Mouse (Mus musculus) liver, postnatal 0 days (tissue): ENCODE results near the gene Krt25. TPM values are rescaled to one million over a fixed set of nuclear protein-coding genes. Genes with fewer than 3 reads are reported as not detected.

Experiments used
- ATAC-seq: fragments of 200-750 bp; cut with Nextera tagmentation; 2 replicates; pipeline ENCODE4 v1.8.0; 2017; ENCODE audit warnings: mild to moderate bottlenecking, moderate library complexity
- DNase-seq: peaks from one replicate; pipeline ENCODE4 v3.0.0-alpha.2; 2016
- H3K27ac ChIP-seq: fragments of 300-500 bp; sonication (generic); 2 replicates; pipeline ENCODE4 v1.5.1; 2014; ENCODE audit warnings: antibody characterized with exemption, moderate library complexity, mild to moderate bottlenecking, low read depth
- H3K27me3 ChIP-seq: fragments of 300-500 bp; sonication (generic); 2 replicates; pipeline ENCODE4 v1.6.1; 2014; ENCODE audit warnings: low read length, control low read depth, mixed read lengths; ENCODE audit not compliant: insufficient read depth
- H3K36me3 ChIP-seq: fragments of 300-500 bp; sonication (generic); replicated peaks from 2 replicates; pipeline ENCODE4 v1.6.1; 2014; ENCODE audit warnings: mild to moderate bottlenecking, control low read depth, low read length, moderate library complexity, mixed read lengths; ENCODE audit not compliant: insufficient read depth
- H3K4me1 ChIP-seq: fragments of 300-500 bp; sonication (generic); 2 replicates; pipeline ENCODE4 v1.6.1; 2014; ENCODE audit warnings: antibody characterized with exemption, mild to moderate bottlenecking, control low read depth; ENCODE audit not compliant: insufficient read depth
- H3K4me2 ChIP-seq: fragments of 300-500 bp; sonication (generic); 2 replicates; pipeline ENCODE4 v1.6.1; 2014; ENCODE audit warnings: low read depth, mild to moderate bottlenecking, low read length, moderate library complexity, mixed read lengths
- H3K4me3 ChIP-seq: fragments of 300-500 bp; sonication (generic); 2 replicates; pipeline ENCODE4 v1.5.1; 2014; ENCODE audit warnings: low read depth, low read length
- H3K9ac ChIP-seq: fragments of 300-500 bp; sonication (generic); replicated peaks from 2 replicates; pipeline ENCODE4 v1.6.1; 2014; ENCODE audit warnings: mild to moderate bottlenecking, moderate library complexity
- H3K9me3 ChIP-seq: fragments of 300-500 bp; sonication (generic); 2 replicates; pipeline ENCODE4 v1.6.1; 2016; ENCODE audit warnings: mild to moderate bottlenecking, control low read depth, low read length, mixed read lengths
- CTCF ChIP-seq: sonication (generic); IDR thresholded peaks from 2 replicates; pipeline ENCODE4 v1.5.1; 2016; ENCODE audit warnings: antibody characterized with exemption, low read depth
- EP300 ChIP-seq: IDR thresholded peaks from 2 replicates; pipeline ENCODE4 v1.6.1; 2016; ENCODE audit warnings: antibody characterized with exemption, low read depth, mild to moderate bottlenecking
- WGBS: fragments of 180-500 bp; shearing (Covaris S2); extraction: QIAGEN DNeasy Blood & Tissue Kit; methylation state at CpG from one replicate; pipeline ENCODE4 v1.1.7; 2014; ENCODE audit not compliant: insufficient replicate concordance; 5-methylcytosine and 5-hydroxymethylcytosine counted together
- polyA plus RNA-seq: library from polyadenylated mRNA; unstranded; fragments of >200 nt; fragmentation: Nextera tagmentation; extraction: Ambion mirVana; gene quantifications from 2 replicates; pipeline ENCODE4 v1.2.1, GENCODE M21; 2015

Gene Krt25
- polyA plus RNA-seq, 1 experiment from 2014 or later, result 0.14 TPM

DNA sequence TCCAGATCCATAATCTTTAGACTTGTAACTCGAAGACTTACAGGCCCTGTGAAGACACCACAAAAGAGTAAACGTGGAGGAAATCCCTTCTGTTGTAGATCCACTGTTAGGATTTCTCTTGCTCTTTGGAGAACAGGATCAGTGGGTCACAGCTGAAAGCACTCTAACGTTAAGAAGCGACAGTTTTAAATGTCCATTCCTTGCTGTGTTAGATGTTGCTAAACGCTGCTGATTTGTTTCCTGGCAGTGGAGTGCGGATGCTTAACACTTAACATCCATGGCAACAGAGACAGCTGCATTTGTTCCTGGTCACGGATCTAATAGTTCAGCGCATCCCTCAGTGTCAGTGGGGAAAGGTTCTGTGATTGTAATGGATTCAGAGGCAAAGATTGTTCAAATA lies 6.2 kb downstream of the Krt25 start:
- 68% methylated on average over 8 of the region's 8 CpGs for WGBS
- H3K9ac ChIP-seq, result no peak overlapping the region
- no peak for DNase-seq
- H3K4me3 ChIP-seq, result no peak overlapping the region
- 0 out of 2 replicates have a peak, but pooled peaks cover 3% of the 10 kb centered on the region for H3K4me1 ChIP-seq
- H3K27ac ChIP-seq, result no peak overlapping the region
- ATAC-seq, result no peak
- no peak overlapping the region for H3K4me2 ChIP-seq
- no peaks in the 10 kb centered on the region for H3K27me3 ChIP-seq
- no peaks in the 10 kb centered on the region for H3K9me3 ChIP-seq
- H3K36me3 ChIP-seq, result no peaks in the 10 kb centered on the region
- TF ChIP-seq CTCF (no peak), EP300 (no peak)

DNA sequence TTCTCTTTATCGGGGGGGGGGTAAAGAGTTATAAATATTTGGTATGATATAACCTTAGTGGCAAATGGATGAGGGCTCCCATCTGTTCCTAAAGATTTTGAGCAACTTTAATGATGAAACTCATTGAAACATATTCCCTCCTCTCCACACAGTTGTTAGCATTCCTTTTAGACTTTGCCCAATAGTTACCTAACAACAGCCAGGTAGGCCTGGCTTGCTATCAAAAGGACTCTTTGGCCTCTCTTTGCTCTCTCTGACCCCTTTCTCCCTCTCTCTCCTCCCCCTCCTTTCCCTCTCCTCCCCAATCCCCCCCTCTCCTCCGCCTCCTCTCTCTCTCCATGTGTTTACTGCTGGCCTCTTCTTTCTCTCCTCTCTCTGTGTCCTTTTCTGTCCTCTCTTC lies 8.2 kb downstream of the Krt25 start:
- Histone ChIP-seq H3K9me3 (no peaks in the 10 kb centered on the region), H3K27me3 (no peaks in the 10 kb centered on the region), H3K9ac (no peak overlapping the region), H3K4me3 (no peak overlapping the region), H3K27ac (peak overlapping the region; percentile 0; the same call in 1 of the 2 replicates), H3K4me1 (0 out of 2 replicates have a peak, but pooled peaks cover 3% of the 10 kb centered on the region), H3K4me2 (no peak overlapping the region), H3K36me3 (no peaks in the 10 kb centered on the region)
- ATAC-seq (peak; percentile 90), DNase-seq (peak; percentile 15)
- TF ChIP-seq CTCF, result no peak
- TF ChIP-seq EP300, result no peak
- WGBS, result 63% methylated on average over 2 of the region's 2 CpGs

GRCm38 (mm10) chr11:99310882-99311281 lies 11.9 kb downstream of the Krt25 start:
- H3K27ac ChIP-seq, result no peak overlapping the region
- H3K9me3 ChIP-seq, result no peaks in the 10 kb centered on the region
- H3K4me3 ChIP-seq, result no peak overlapping the region
- H3K9ac ChIP-seq, result no peak overlapping the region
- H3K4me1 ChIP-seq, result 0 out of 2 replicates have a peak, but pooled peaks cover 3% of the 10 kb centered on the region
- 67% methylated on average over 1 of the region's 1 CpGs for WGBS
- no peak for DNase-seq
- no peak overlapping the region for H3K4me2 ChIP-seq
- no peak for ATAC-seq
- H3K27me3 ChIP-seq, result no peaks in the 10 kb centered on the region
- H3K36me3 ChIP-seq, result no peaks in the 10 kb centered on the region
- TF ChIP-seq CTCF (peak; percentile 55), EP300 (no peak)

DNA sequence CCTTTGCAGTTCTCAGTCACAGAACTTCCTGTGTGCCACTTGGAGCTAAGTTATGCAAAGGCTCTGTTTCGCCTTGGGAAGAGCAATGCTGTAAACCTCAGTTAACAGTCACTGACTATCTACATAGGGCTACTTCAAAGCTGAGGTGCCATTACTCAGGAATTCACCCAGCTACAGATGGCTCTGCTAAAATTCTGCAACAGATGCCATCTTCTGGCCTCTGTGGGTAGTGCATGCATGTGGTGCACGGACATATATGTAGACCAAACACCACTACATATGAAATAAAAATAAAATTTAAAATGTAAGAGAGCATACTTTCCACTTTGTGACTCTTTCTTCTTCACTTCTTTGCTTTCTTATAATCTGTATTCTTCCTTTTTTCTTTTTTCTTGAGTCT lies 15.2 kb downstream of the Krt25 start:
- DNase-seq (peak; percentile 73), ATAC-seq (no peak)
- WGBS, result 17% methylated on average over 2 of the region's 2 CpGs

GRCm38 (mm10) chr11:99295039-99295438 lies 27.7 kb downstream of the Krt25 start:
- Histone ChIP-seq H3K4me1 (no peaks in the 10 kb centered on the region), H3K27ac (no peak overlapping the region), H3K36me3 (no peaks in the 10 kb centered on the region), H3K9me3 (0 out of 2 replicates have a peak, but pooled peaks cover 3% of the 10 kb centered on the region), H3K4me3 (no peak overlapping the region), H3K4me2 (no peak overlapping the region), H3K9ac (no peak overlapping the region), H3K27me3 (no peaks in the 10 kb centered on the region)
- TF ChIP-seq CTCF, result peak; percentile 52
- no peak for TF ChIP-seq EP300
- no peak for ATAC-seq
- no peak for DNase-seq
- 44% methylated on average over 5 of the region's 5 CpGs for WGBS

More for the DNA sequence above, 15.2 kb downstream of the Krt25 start:
- H3K4me2 ChIP-seq, result no peak overlapping the region
- no peak overlapping the region for H3K4me3 ChIP-seq
- no peaks in the 10 kb centered on the region for H3K27me3 ChIP-seq
- no peaks in the 10 kb centered on the region for H3K36me3 ChIP-seq
- H3K9ac ChIP-seq, result no peak overlapping the region
- TF ChIP-seq EP300, result no peak
- peak; percentile 74 for TF ChIP-seq CTCF
- no peaks in the 10 kb centered on the region for H3K9me3 ChIP-seq
- 0 out of 2 replicates have a peak, but pooled peaks cover 3% of the 10 kb centered on the region for H3K4me1 ChIP-seq
- H3K27ac ChIP-seq, result no peak overlapping the region

DNA sequence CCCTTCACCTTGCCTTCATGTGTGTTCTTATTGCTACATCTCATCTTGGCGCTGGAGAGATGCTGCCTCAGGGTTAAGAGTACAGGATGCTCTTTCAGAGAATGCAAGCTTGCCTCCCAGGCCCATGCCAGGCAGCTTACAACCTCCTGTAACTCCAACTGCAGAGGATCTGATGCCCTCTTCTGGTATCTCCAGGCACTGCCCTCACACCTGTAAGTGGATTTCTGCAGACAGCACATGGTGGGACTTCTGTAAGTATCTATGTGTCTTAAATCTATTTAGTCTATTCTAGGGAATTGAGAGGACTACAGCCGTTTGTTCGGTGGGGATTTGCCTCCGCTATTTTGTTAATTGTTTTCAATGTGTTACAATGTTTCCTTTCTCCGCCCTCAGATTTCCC lies 29.9 kb downstream of the Krt25 start:
- no peak overlapping the region for H3K4me3 ChIP-seq
- H3K27me3 ChIP-seq, result no peaks in the 10 kb centered on the region
- no peaks in the 10 kb centered on the region for H3K36me3 ChIP-seq
- 0 out of 2 replicates have a peak, but pooled peaks cover 3% of the 10 kb centered on the region for H3K9me3 ChIP-seq
- no peak overlapping the region for H3K4me2 ChIP-seq
- DNase-seq (peak; percentile 45), ATAC-seq (no peak)
- no peak overlapping the region for H3K27ac ChIP-seq
- H3K9ac ChIP-seq, result no peak overlapping the region
- no peak for TF ChIP-seq EP300
- TF ChIP-seq CTCF, result peak; percentile 76
- WGBS, result 56% methylated on average over 5 of the region's 5 CpGs
- no peaks in the 10 kb centered on the region for H3K4me1 ChIP-seq
